Mouse (Mus musculus): ENCODE measurements at regions not wholly inside any gene's neighbourhood (a gene's known extent, or its start where the extent isn't known, plus 50 kb on each side); places are given as distances from the start of the nearest gene placed in this dataset.
"Not testable (repeated sequence)": the region's sequence is repeated elsewhere in the genome, so short reads cannot be mapped to it uniquely, and the experiment has no call there.

DNA sequence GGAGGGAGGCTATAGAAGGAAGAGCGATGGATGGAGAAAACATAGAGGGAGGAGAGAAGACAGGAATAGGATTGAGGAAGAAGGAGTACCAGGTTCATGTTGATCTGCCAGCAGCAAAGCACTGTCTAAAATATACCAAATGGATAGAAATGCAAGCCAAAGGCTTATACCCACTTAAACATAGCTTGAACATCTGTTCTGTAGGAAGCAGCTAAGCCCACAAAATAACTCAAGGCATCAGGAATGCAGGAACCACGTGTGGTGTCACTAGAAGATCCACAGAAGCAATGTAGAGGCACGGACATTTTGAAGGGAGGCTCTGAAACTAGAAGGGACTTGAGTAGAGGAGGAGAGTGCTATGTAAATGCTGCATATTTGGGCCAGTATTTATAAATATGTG, 78.9 kb downstream of the Smgc start:
- no peak for ATAC-seq (ENCODE audit: low FRiP score, low read depth)
- Histone ChIP-seq H3K27ac (replicated peaks) (no peak overlapping the region), H3K4me3 (no peak overlapping the region), H3K9ac (replicated peaks) (no peak overlapping the region), H3K27me3 (no peaks in the 10 kb centered on the region), H3K9me3 (no peaks in the 10 kb centered on the region), H3K4me2 (replicated peaks) (no peak overlapping the region), H3K4me1 (no peaks in the 10 kb centered on the region), H3K36me3 (no peaks in the 10 kb centered on the region)
- 79% methylated on average over 3 of the region's 3 CpGs for WGBS

DNA sequence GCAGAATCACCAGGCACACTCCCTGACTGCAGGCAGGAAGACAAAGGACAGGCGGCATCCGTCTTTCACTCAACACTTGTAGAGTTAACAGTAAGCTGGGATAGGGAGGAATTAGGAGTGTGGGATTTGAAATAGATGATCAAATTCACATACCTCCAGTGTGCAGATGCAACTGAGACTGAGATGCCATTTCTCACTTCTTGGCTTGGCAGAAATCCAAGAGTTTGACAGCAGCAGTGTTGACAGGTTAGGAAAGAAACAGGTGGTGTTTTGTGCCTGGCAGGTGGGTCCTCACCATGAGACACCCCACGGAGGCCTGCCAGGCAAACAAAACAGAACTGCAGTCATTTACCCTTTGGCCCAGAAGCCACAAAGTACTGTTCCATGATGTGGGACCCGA, 79.8 kb downstream of the Smgc start:
- Histone ChIP-seq H3K4me3 (no peak overlapping the region), H3K27ac (replicated peaks) (no peak overlapping the region), H3K4me2 (replicated peaks) (no peak overlapping the region), H3K9me3 (no peaks in the 10 kb centered on the region), H3K36me3 (no peaks in the 10 kb centered on the region), H3K9ac (replicated peaks) (no peak overlapping the region), H3K4me1 (no peaks in the 10 kb centered on the region), H3K27me3 (no peaks in the 10 kb centered on the region)
- WGBS: 68% methylated on average over 4 of the region's 4 CpGs
- no peak for ATAC-seq (ENCODE audit: low FRiP score, low read depth)

DNA sequence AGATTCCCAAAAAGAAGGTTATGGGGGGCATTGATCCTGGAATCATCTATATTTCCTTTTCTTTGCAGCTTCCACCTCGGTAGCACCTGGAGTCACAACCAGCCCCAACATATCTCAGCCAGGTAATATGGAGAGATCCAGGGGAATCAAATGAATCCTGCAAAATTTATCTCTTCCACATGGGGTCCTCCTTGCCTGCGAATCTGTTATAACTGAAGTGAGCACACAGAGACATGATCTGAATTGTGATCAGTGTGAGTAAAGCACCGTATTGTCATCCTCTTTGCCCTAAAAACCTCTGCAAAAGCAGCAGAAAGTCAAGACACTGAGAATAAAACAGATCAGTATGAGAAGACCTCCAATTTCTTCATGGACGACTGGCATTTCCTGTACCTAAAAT, 86.5 kb downstream of the Smgc start:
- Histone ChIP-seq H3K27me3 (no peaks in the 10 kb centered on the region), H3K36me3 (no peaks in the 10 kb centered on the region), H3K4me1 (no peaks in the 10 kb centered on the region), H3K4me3 (no peak overlapping the region), H3K9ac (replicated peaks) (no peak overlapping the region), H3K4me2 (replicated peaks) (no peak overlapping the region), H3K9me3 (no peaks in the 10 kb centered on the region), H3K27ac (replicated peaks) (no peak overlapping the region)
- WGBS: 84% methylated on average over 4 of the region's 4 CpGs
- no peak for ATAC-seq (ENCODE audit: low FRiP score, low read depth)

DNA sequence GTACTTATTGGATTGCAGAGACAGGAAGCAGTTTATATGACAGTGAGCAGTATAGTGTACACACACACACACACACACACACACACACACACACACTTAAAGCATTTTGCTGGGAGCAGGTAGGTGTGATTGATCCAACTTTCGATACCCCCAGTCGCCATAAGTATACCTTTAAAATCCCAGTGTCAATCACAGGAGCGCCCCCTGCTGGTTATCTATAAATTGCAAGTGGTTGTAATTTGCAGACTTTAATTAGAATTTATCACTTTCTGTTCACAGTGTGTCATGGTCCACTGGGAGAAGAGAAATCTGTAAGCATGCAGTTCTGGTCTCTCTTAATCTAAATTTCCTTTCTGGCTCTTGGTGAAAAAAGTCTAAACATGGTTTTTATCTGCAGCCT, 89.4 kb downstream of the Smgc start:
- H3K9me3 ChIP-seq: no peaks in the 10 kb centered on the region
- no peak overlapping the region for H3K4me3 ChIP-seq
- H3K36me3 ChIP-seq: no peaks in the 10 kb centered on the region
- no peak overlapping the region for H3K27ac ChIP-seq (replicated peaks)
- H3K4me1 ChIP-seq: no peaks in the 10 kb centered on the region
- no peak overlapping the region for H3K9ac ChIP-seq (replicated peaks)
- 22% methylated on average over 3 of the region's 3 CpGs for WGBS
- H3K4me2 ChIP-seq (replicated peaks): no peak overlapping the region
- no peaks in the 10 kb centered on the region for H3K27me3 ChIP-seq
- ATAC-seq (ENCODE audit: low FRiP score, low read depth): no peak

DNA sequence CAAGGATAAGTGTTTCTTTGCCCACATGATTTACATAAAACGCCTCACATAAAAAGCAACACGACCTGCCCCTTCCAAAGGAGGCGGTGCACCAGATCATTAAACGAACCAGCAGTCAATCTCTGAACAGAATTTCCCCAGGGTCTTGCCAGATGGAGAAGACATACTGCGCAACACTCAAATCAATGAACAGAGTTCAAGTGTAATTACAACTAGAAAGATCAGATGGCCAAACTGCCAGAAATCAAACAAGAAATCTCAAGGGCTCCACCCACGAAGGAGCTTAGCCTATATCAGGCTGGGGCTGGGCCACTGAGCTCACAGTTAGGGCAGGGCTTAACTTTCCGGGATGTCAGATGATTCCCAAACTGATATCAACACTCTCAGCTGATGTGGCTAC, 90.4 kb downstream of the Smgc start:
- Histone ChIP-seq H3K27me3 (no peaks in the 10 kb centered on the region), H3K27ac (replicated peaks) (no peak overlapping the region), H3K9ac (replicated peaks) (no peak overlapping the region), H3K4me3 (no peak overlapping the region), H3K36me3 (no peaks in the 10 kb centered on the region), H3K4me1 (no peaks in the 10 kb centered on the region), H3K9me3 (no peaks in the 10 kb centered on the region), H3K4me2 (replicated peaks) (no peak overlapping the region)
- 58% methylated on average over 7 of the region's 7 CpGs for WGBS
- ATAC-seq (ENCODE audit: low FRiP score, low read depth): peak; percentile 49; the same call in 1 of the 2 replicates

DNA sequence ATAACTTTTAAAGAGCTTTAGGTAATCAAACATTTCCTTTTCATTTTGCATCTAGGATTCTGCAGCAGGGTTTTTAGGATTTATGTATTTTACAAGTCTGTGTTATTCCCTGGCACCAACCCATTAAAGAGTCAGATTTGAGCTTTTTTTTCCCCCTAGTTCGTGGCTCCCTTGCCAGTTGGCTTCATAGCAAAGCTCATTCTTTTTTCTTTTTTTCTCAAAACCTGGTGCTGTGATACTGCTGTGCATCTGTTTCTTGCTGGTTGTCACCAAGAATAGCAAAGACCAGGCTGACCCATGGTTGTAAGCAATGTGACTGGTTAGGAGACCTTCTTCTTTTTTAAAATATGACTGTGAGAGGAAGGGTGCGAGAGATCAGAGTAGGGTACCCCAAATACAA, 93.7 kb upstream of the Cntn1 start:
- H3K4me1 ChIP-seq: no peaks in the 10 kb centered on the region
- H3K27me3 ChIP-seq: no peaks in the 10 kb centered on the region
- no peak for ATAC-seq (ENCODE audit: low FRiP score, low read depth)
- no peaks in the 10 kb centered on the region for H3K9me3 ChIP-seq
- no peak overlapping the region for H3K27ac ChIP-seq (replicated peaks)
- no peak overlapping the region for H3K4me2 ChIP-seq (replicated peaks)
- no peak overlapping the region for H3K4me3 ChIP-seq
- H3K36me3 ChIP-seq: no peaks in the 10 kb centered on the region
- 80% methylated on average over 2 of the region's 2 CpGs for WGBS
- no peak overlapping the region for H3K9ac ChIP-seq (replicated peaks)

DNA sequence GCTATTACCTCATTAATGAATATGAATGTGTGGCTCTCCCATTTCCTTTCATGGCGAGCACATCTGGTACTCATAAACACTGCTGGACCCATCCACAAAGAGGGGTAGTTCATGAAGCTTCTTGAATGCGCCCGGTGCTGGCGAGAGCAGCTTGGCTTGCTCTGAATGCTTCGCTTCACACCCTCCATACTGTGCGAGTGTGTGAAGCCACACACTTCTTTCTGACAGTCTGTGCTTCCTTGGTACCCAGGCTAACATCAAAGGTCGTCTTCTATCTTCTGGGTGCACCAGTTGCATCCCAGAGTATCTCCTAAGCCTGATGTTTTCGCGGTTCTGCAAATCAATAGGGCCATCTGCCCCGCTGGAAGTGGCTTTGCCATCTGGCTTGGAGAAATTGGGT, 85.8 kb upstream of the Cntn1 start:
- WGBS: 71% methylated on average over 10 of the region's 10 CpGs
- no peak for ATAC-seq (ENCODE audit: low FRiP score, low read depth)

DNA sequence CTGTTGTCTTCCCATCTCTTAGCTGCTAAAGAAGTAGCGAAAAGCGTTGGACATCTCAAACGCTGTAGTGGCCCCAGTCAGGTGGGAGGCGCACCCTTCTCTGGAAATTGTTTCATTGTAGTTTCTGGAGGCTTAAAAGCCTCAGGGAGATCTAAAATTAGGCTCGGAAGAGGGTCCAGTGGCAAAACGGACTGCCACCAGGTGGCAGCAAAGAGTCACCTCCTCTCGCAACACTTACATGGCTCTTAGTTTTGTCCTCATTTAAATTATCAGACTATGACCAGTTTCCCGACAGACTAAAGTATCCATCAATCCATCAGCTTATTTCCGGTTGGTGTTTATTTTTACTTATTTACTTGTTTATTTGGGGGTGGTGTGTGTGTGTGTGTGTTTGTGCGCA, 81.6 kb upstream of the Cntn1 start:
- H3K36me3 ChIP-seq: no peaks in the 10 kb centered on the region
- H3K9me3 ChIP-seq: no peaks in the 10 kb centered on the region
- H3K27ac ChIP-seq (replicated peaks): no peak overlapping the region
- no peaks in the 10 kb centered on the region for H3K4me1 ChIP-seq
- no peak overlapping the region for H3K4me3 ChIP-seq
- H3K4me2 ChIP-seq (replicated peaks): no peak overlapping the region
- H3K27me3 ChIP-seq: no peaks in the 10 kb centered on the region
- peak; percentile 68; the same call in 1 of the 2 replicates for ATAC-seq (ENCODE audit: low FRiP score, low read depth)
- 21% methylated on average over 10 of the region's 10 CpGs for WGBS
- H3K9ac ChIP-seq (replicated peaks): no peak overlapping the region

More for the DNA sequence above, 85.8 kb upstream of the Cntn1 start:
- H3K9ac ChIP-seq (replicated peaks): no peak overlapping the region
- H3K4me3 ChIP-seq: no peak overlapping the region
- H3K4me1 ChIP-seq: no peaks in the 10 kb centered on the region
- H3K36me3 ChIP-seq: no peaks in the 10 kb centered on the region
- H3K9me3 ChIP-seq: no peaks in the 10 kb centered on the region
- no peak overlapping the region for H3K27ac ChIP-seq (replicated peaks)
- H3K4me2 ChIP-seq (replicated peaks): no peak overlapping the region
- H3K27me3 ChIP-seq: no peaks in the 10 kb centered on the region

DNA sequence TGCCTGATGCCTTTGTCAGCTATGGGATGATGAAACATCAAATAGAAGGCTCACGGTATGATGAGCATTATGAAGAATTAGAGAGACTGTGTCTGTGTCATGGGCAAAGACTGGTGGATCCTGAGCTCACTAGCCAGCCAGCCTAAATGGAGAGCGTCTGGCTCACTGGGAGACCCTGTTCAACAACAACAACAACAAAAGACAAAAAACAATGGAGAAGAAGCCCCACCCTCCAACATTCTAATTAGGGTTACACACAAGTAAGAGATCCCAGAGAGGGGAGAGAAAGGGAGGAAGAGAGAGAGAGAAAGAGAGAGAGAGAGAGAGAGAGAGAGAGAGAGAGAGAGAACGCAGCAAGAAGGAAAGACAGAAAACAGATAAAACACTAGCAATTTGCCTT, 79.6 kb upstream of the Cntn1 start:
- Histone ChIP-seq H3K4me2 (replicated peaks) (no peak overlapping the region), H3K4me3 (no peak overlapping the region), H3K9ac (replicated peaks) (no peak overlapping the region), H3K9me3 (no peaks in the 10 kb centered on the region), H3K27me3 (no peaks in the 10 kb centered on the region), H3K27ac (replicated peaks) (no peak overlapping the region), H3K36me3 (no peaks in the 10 kb centered on the region), H3K4me1 (no peaks in the 10 kb centered on the region)
- 42% methylated on average over 3 of the region's 3 CpGs for WGBS
- ATAC-seq (ENCODE audit: low FRiP score, low read depth): no peak

DNA sequence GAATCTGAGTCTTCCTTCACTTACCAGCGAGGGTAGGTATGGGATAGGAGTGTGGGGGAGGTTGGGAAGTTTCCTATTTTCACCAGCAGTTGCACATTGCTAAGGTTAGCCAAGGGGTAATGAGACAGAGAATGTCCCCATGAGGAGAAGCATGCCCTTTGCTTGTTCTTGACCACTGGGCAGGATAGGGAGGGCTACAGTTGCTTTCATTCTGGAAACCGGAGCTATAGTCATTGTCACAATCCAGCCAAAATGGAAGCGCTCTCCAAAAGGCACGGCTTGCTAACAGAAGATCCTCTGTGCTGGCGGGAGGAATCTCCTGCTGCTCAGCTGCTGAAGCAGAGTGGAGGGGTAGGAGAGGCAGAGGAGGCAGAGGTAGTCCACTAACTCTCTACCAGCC, 79.1 kb upstream of the Cntn1 start:
- Histone ChIP-seq H3K9me3 (no peaks in the 10 kb centered on the region), H3K4me3 (no peak overlapping the region), H3K27me3 (no peaks in the 10 kb centered on the region), H3K9ac (replicated peaks) (no peak overlapping the region), H3K27ac (replicated peaks) (no peak overlapping the region), H3K36me3 (no peaks in the 10 kb centered on the region), H3K4me1 (no peaks in the 10 kb centered on the region), H3K4me2 (replicated peaks) (no peak overlapping the region)
- ATAC-seq (ENCODE audit: low FRiP score, low read depth): no peak
- 9% methylated on average over 5 of the region's 5 CpGs for WGBS

DNA sequence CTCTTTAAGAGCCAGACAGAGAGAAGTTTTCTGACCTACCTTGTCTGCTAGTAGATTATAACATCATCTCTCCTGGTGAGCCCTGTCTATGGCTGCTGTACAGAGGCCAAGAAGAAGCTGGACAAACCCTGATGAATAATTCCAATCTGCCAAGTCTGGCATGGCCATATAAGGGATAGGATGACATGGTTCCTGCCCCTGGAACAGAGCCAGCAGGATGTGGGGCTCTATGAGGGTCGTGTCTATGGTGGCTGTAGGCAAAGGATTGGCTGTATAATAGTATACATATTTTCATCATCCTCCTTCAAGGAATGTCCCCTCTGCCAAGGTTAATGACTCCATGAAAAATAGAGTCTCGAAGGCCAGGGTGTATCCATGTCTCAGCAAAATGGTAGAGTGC, 75.4 kb upstream of the Cntn1 start:
- no peaks in the 10 kb centered on the region for H3K9me3 ChIP-seq

DNA sequence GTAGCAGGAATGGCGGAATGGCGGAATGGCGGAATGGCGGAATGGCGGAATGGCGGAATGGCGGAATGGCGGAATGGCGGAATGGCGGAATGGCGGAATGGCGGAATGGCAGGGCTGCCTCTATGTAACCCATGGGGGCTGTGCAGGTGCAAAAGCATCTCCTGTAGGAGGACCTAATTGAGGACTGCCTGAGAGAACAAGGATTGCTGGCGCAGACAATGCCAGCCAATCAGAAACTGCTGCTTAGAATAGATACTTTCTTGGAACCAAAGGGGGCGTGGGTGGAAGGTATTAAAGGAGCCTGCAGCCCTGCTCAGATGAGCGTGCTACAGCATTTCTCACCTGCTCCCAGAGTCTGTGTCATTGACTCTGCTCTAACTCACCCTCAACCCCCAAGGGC, 67.8 kb upstream of the Cntn1 start:
- WGBS: 95% methylated on average over 15 of the region's 15 CpGs
- not testable (repeated sequence) for H3K4me2 ChIP-seq (replicated peaks)

More for the DNA sequence above, 75.4 kb upstream of the Cntn1 start:
- Histone ChIP-seq H3K4me2 (replicated peaks) (no peak overlapping the region), H3K4me1 (no peaks in the 10 kb centered on the region), H3K9ac (replicated peaks) (no peak overlapping the region), H3K27me3 (no peaks in the 10 kb centered on the region), H3K36me3 (no peaks in the 10 kb centered on the region), H3K4me3 (no peak overlapping the region), H3K27ac (replicated peaks) (no peak overlapping the region)
- ATAC-seq (ENCODE audit: low FRiP score, low read depth): no peak
- 80% methylated on average over 2 of the region's 2 CpGs for WGBS

DNA sequence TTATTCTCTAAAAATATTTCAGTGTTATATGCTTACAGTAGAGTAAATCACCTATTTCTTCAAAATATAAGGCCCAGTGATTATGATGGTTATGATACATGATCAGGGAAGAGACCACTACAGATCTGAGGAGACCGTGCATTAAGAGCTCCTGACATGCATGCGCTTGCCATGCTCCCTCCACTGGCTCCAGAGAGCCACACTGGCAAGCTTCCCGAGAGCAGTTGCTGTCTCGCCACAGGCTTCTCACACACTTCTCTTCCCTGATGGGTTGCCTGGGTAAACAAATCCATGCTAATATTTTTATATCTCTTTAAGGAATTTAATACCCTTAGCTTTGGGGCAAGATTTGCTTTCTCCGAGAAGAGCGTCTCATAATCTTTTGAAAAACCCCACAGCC, 50.9 kb upstream of the Cntn1 start:
- ATAC-seq (ENCODE audit: low FRiP score, low read depth): no peak
- H3K9me3 ChIP-seq: no peaks in the 10 kb centered on the region
- no peaks in the 10 kb centered on the region for H3K4me1 ChIP-seq
- H3K4me2 ChIP-seq (replicated peaks): no peak overlapping the region
- H3K27ac ChIP-seq (replicated peaks): no peak overlapping the region
- H3K27me3 ChIP-seq: no peaks in the 10 kb centered on the region
- H3K9ac ChIP-seq (replicated peaks): no peak overlapping the region
- H3K36me3 ChIP-seq: no peaks in the 10 kb centered on the region
- WGBS: 78% methylated on average over 6 of the region's 6 CpGs
- no peak overlapping the region for H3K4me3 ChIP-seq

More for the DNA sequence above, 67.8 kb upstream of the Cntn1 start:
- H3K27me3 ChIP-seq; ATAC-seq (ENCODE audit: low FRiP score, low read depth); H3K36me3 ChIP-seq; H3K4me3 ChIP-seq; H3K27ac ChIP-seq (replicated peaks); H3K9ac ChIP-seq (replicated peaks); H3K4me1 ChIP-seq: not testable (repeated sequence)
- H3K9me3 ChIP-seq: peaks cover 14% of the 10 kb centered on the region; the same call in 1 of the 2 replicates
